8 mouse cellular contexts compared by ENCODE assay signal in genomic region chr8:9770261-9770998, GRCm38 (mm10). TPM values are rescaled to one million over a fixed set of nuclear protein-coding genes. Genes with fewer than 3 reads are reported as not detected.
A peak's percentile ranks its signal among the peaks of the same experiment; 100 is the strongest.
DNase-seq lines count a peak whose midpoint lies in the region; ATAC-seq and TF ChIP-seq lines count a peak whose summit lies in the region.

No protein-coding gene starts in this region.

- TF ChIP-seq CTCF in gastrocnemius, adult 2 months (IDR thresholded peaks at IDR 0.05) = no peak

- intact Hi-C loops in gastrocnemius, adult 2 months (cut with DNase I) = no loop called here

- WGBS in embryonic facial prominence, embryonic 11.5 days = 1% methylated on average over 38 of the region's 48 CpGs
- 1% methylated on average over 48 of the region's 48 CpGs for WGBS in intestine, embryonic 15.5 days
- 3% methylated on average over 48 of the region's 48 CpGs for WGBS in liver, embryonic 13.5 days (ENCODE audit: insufficient replicate concordance)

- peak; percentile 17 for DNase-seq in gastrocnemius, adult 2 months
- no peak for DNase-seq in gastrocnemius, adult 18-20 months (ENCODE audit: low spot score)
- DNase-seq in adrenal gland, adult (ENCODE audit: inconsistent age in 2 of 2, low spot score in 1 of 2) = peak; percentile 12 to 78
- peak; percentile 32 for DNase-seq in embryonic facial prominence, embryonic 11.5 days (ENCODE audit: low spot score)
- DNase-seq in liver, embryonic 13.5 days = no peak
- peak; percentile 28 to 46 for DNase-seq in right cerebral cortex, postnatal 36 days (ENCODE audit: low spot score in 2 of 2)
- no peak for DNase-seq in spleen, adult 18-20 months

- H3K27ac ChIP-seq in gastrocnemius, adult 2 months = no peak overlapping the region
- H3K27ac ChIP-seq in embryonic facial prominence, embryonic 11.5 days (replicated peaks; ENCODE audit: low read depth, low read length) = no peak overlapping the region
- 0 out of 2 replicates have a peak overlapping the region, but pooled peaks have one; percentile 6 for H3K27ac ChIP-seq in intestine, embryonic 15.5 days
- H3K27ac ChIP-seq in liver, embryonic 13.5 days = no peak overlapping the region

- peak overlapping the region; percentile 65 for H3K4me3 ChIP-seq in gastrocnemius, adult 2 months
- peak overlapping the region; percentile 50 for H3K4me3 ChIP-seq in embryonic facial prominence, embryonic 11.5 days (ENCODE audit: low read depth, low read length)
- peak overlapping the region; percentile 46 for H3K4me3 ChIP-seq in intestine, embryonic 15.5 days (replicated peaks)
- peak overlapping the region; percentile 37 for H3K4me3 ChIP-seq in liver, embryonic 13.5 days (replicated peaks)

- H3K9me3 ChIP-seq in embryonic facial prominence, embryonic 11.5 days (replicated peaks; ENCODE audit: control insufficient read depth, low read length) = no peaks in the 10 kb centered on the region
- no peaks in the 10 kb centered on the region for H3K9me3 ChIP-seq in intestine, embryonic 15.5 days
- no peaks in the 10 kb centered on the region for H3K9me3 ChIP-seq in liver, embryonic 13.5 days (replicated peaks)

- peak overlapping the region; percentile 25; the same call in 1 of the 2 replicates for H3K9ac ChIP-seq in embryonic facial prominence, embryonic 11.5 days (replicated peaks; ENCODE audit: low read length)
- H3K9ac ChIP-seq in intestine, embryonic 15.5 days = no peak overlapping the region
- H3K9ac ChIP-seq in liver, embryonic 13.5 days = no peak overlapping the region

- no peak; the same call in 1 of the 2 replicates for ATAC-seq in embryonic facial prominence, embryonic 11.5 days (replicated peaks; ENCODE audit: insufficient number of reproducible peaks, low FRiP score, low TSS enrichment, low read depth)
- 0 out of 2 replicates have a peak, but pooled peaks have one; percentile 58 for ATAC-seq in intestine, embryonic 15.5 days
- no peak for ATAC-seq in liver, embryonic 13.5 days (ENCODE audit: low read depth)

- peak overlapping the region; percentile 92 for H3K4me2 ChIP-seq in embryonic facial prominence, embryonic 11.5 days (ENCODE audit: low read depth, low read length)
- peak overlapping the region; percentile 87 for H3K4me2 ChIP-seq in intestine, embryonic 15.5 days (replicated peaks)
- peak overlapping the region; percentile 49 for H3K4me2 ChIP-seq in liver, embryonic 13.5 days

- H3K36me3 ChIP-seq in embryonic facial prominence, embryonic 11.5 days (replicated peaks; ENCODE audit: control insufficient read depth, insufficient read depth, low read depth, low read length) = no peaks in the 10 kb centered on the region
- H3K36me3 ChIP-seq in intestine, embryonic 15.5 days = no peaks in the 10 kb centered on the region
- H3K36me3 ChIP-seq in liver, embryonic 13.5 days = no peaks in the 10 kb centered on the region

- peaks cover 18% of the 10 kb centered on the region for H3K27me3 ChIP-seq in embryonic facial prominence, embryonic 11.5 days (ENCODE audit: control insufficient read depth, insufficient read depth, low read length)
- peaks cover 42% of the 10 kb centered on the region for H3K27me3 ChIP-seq in intestine, embryonic 15.5 days (replicated peaks)
- peaks cover 45% of the 10 kb centered on the region for H3K27me3 ChIP-seq in liver, embryonic 13.5 days

- H3K4me1 ChIP-seq in embryonic facial prominence, embryonic 11.5 days (ENCODE audit: control insufficient read depth, insufficient read depth, low read length) = peaks cover 5% of the 10 kb centered on the region; the same call in 1 of the 2 replicates
- peaks cover 7% of the 10 kb centered on the region for H3K4me1 ChIP-seq in intestine, embryonic 15.5 days (replicated peaks)
- H3K4me1 ChIP-seq in liver, embryonic 13.5 days (replicated peaks) = no peaks in the 10 kb centered on the region

RNA-seq across cellular contexts. Expression of gene Fam155a, which starts 0.5 kb away (rescaled TPM):
- under 1 TPM in 1 of 2 experiments, not detected in 1; 0.08 TPM for total RNA-seq in gastrocnemius, adult 2 months (2021)
- total RNA-seq in gastrocnemius, adult 18-20 months (2021) = not detected
- polyA plus RNA-seq in embryonic facial prominence, embryonic 11.5 days (2014; fragmentation: Nextera tagmentation; extraction: Ambion mirVana) = 0.83 and 1.1 TPM in 2 replicates
- 1.3 and 1.4 TPM in 2 replicates for polyA plus RNA-seq in intestine, embryonic 15.5 days (2015; fragmentation: Nextera tagmentation; extraction: Ambion mirVana)
- polyA plus RNA-seq in liver, embryonic 13.5 days (2015; fragmentation: Nextera tagmentation; extraction: Ambion mirVana) = 0.05 and 0.16 TPM in 2 replicates

Comparison
In these comparisons a context has a peak if more than half of its experiments do, and no peak if none do; other contexts are left out.
1. DNase-seq: peak in gastrocnemius, adult 2 months (single experiment), adrenal gland, adult (2 of 2), embryonic facial prominence, embryonic 11.5 days (single experiment) and right cerebral cortex, postnatal 36 days (2 of 2); none in gastrocnemius, adult 18-20 months (single experiment), liver, embryonic 13.5 days (single experiment) and spleen, adult 18-20 months (0 of 2).
2. Peak in every context shown above with its lines, with median percentiles within 50 percentile points of each other: H3K4me3 ChIP-seq and H3K4me2 ChIP-seq.